In the genomic region with DNA sequence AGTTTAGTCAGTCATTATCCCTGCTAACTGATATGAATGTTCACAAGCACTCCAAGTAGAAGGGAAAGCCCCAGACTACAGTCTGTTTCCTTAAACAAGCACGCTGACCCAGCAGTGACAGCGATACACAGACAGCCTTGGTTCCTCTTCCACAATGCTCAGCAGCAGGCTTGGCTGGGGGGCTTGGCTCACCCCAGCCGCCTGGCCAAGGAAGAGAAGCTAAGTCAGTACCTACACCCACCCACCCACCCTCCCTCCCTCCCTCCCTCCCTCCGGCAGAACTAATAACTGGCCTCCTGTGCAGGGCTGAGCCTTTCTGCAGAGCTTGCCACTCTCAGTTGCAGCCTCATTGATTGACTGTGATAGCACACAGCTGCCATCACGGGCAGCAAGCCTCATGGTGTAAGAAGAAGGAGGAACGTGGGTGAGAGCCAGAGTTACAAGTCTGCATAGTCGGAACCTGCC, we compare ENCODE assay signal across 8 mouse cellular contexts. TPM values are rescaled to one million over a fixed set of nuclear protein-coding genes. Genes with fewer than 3 reads are reported as not detected.
DNase-seq lines count a peak whose midpoint lies in the region; ATAC-seq lines count a peak whose summit lies in the region.

No protein-coding gene starts in this region.

- H3K27me3 ChIP-seq in embryonic facial prominence, embryonic 11.5 days (ENCODE audit: control insufficient read depth, insufficient read depth, low read length): no peaks in the 10 kb centered on the region
- no peaks in the 10 kb centered on the region for H3K27me3 ChIP-seq in hindbrain, embryonic 10.5 days (ENCODE audit: insufficient read depth, poor library complexity, severe bottlenecking)
- no peaks in the 10 kb centered on the region for H3K27me3 ChIP-seq in midbrain, embryonic 10.5 days (ENCODE audit: low read depth, poor library complexity, severe bottlenecking)

- no peaks in the 10 kb centered on the region for H3K9me3 ChIP-seq in embryonic facial prominence, embryonic 11.5 days (replicated peaks; ENCODE audit: control insufficient read depth, low read length)
- H3K9me3 ChIP-seq in hindbrain, embryonic 10.5 days: no peaks in the 10 kb centered on the region
- no peaks in the 10 kb centered on the region for H3K9me3 ChIP-seq in midbrain, embryonic 10.5 days (replicated peaks)

- no peaks in the 10 kb centered on the region for H3K36me3 ChIP-seq in embryonic facial prominence, embryonic 11.5 days (replicated peaks; ENCODE audit: control insufficient read depth, insufficient read depth, low read depth, low read length)
- peaks cover 56% of the 10 kb centered on the region for H3K36me3 ChIP-seq in hindbrain, embryonic 10.5 days
- H3K36me3 ChIP-seq in midbrain, embryonic 10.5 days: peaks cover 58% of the 10 kb centered on the region

- H3K4me2 ChIP-seq in embryonic facial prominence, embryonic 11.5 days (ENCODE audit: low read depth, low read length): no peak overlapping the region

- H3K9ac ChIP-seq in embryonic facial prominence, embryonic 11.5 days (replicated peaks; ENCODE audit: low read length): no peak overlapping the region

- 0 out of 2 replicates have a peak overlapping the region, but pooled peaks have one; percentile 22 for H3K27ac ChIP-seq in embryonic facial prominence, embryonic 11.5 days (replicated peaks; ENCODE audit: low read depth, low read length)
- H3K27ac ChIP-seq in hindbrain, embryonic 10.5 days: peak overlapping the region; percentile 66; the same call in 1 of the 2 replicates
- H3K27ac ChIP-seq in midbrain, embryonic 10.5 days (replicated peaks): peak overlapping the region; percentile 64

- intact Hi-C loops in left cerebral cortex, postnatal 14 days (cut with DNase I): no loop called here
- intact Hi-C loops in left cerebral cortex, postnatal 36 days (cut with DNase I): no loop called here

- H3K4me3 ChIP-seq in embryonic facial prominence, embryonic 11.5 days (ENCODE audit: low read depth, low read length): no peak overlapping the region
- no peak overlapping the region for H3K4me3 ChIP-seq in hindbrain, embryonic 10.5 days
- no peak overlapping the region for H3K4me3 ChIP-seq in midbrain, embryonic 10.5 days

- WGBS in embryonic facial prominence, embryonic 11.5 days: 45% methylated on average over 7 of the region's 7 CpGs
- WGBS in hindbrain, embryonic 10.5 days: 70% methylated on average over 7 of the region's 7 CpGs
- WGBS in midbrain, embryonic 10.5 days: 61% methylated on average over 7 of the region's 7 CpGs

- 0 out of 2 replicates have a peak, but pooled peaks have one; percentile 12 for ATAC-seq in embryonic facial prominence, embryonic 11.5 days (replicated peaks; ENCODE audit: insufficient number of reproducible peaks, low FRiP score, low TSS enrichment, low read depth)

- no peaks in the 10 kb centered on the region for H3K4me1 ChIP-seq in embryonic facial prominence, embryonic 11.5 days (ENCODE audit: control insufficient read depth, insufficient read depth, low read length)
- peaks cover 47% of the 10 kb centered on the region for H3K4me1 ChIP-seq in hindbrain, embryonic 10.5 days (replicated peaks)
- H3K4me1 ChIP-seq in midbrain, embryonic 10.5 days: peaks cover 50% of the 10 kb centered on the region

- DNase-seq in left cerebral cortex, postnatal 14 days (ENCODE audit: low spot score in 2 of 2): peak; percentile 61 to 77
- no peak for DNase-seq in left cerebral cortex, postnatal 36 days (ENCODE audit: low spot score in 2 of 2)
- DNase-seq in embryonic facial prominence, embryonic 11.5 days (ENCODE audit: low spot score): no peak
- DNase-seq in hindbrain, embryonic 10.5 days (ENCODE audit: low spot score): no peak
- no peak for DNase-seq in midbrain, embryonic 10.5 days (ENCODE audit: low spot score)
- DNase-seq in urinary bladder, postnatal 36 days (ENCODE audit: low spot score in 2 of 2): no peak
- DNase-seq in cerebellum, postnatal 36 days: no peak
- DNase-seq in adrenal gland, postnatal 14 days: no peak

RNA-seq across cellular contexts. Expression of gene Nuak1, which starts 38.5 kb away (rescaled TPM):
- total RNA-seq in left cerebral cortex, postnatal 14 days (2021): 10 to 100 TPM; 56.0 to 66.2 TPM
- 10 to 100 TPM; 69.3 to 69.7 TPM for total RNA-seq in left cerebral cortex, postnatal 36 days (2021)
- 3.5 and 4.6 TPM in 2 replicates for polyA plus RNA-seq in embryonic facial prominence, embryonic 11.5 days (2014; fragmentation: Nextera tagmentation; extraction: Ambion mirVana)
- polyA plus RNA-seq in hindbrain, embryonic 10.5 days (2016; fragmentation: Nextera tagmentation; extraction: Ambion mirVana): 3.1 and 3.7 TPM in 2 replicates
- 3.0 and 4.0 TPM in 2 replicates for polyA plus RNA-seq in midbrain, embryonic 10.5 days (2016; fragmentation: Nextera tagmentation; extraction: Ambion mirVana)
- 7.0 and 9.5 TPM in 2 replicates for total RNA-seq in adrenal gland, postnatal 14 days (2021)

Comparison
In these comparisons a context has a peak if more than half of its experiments do, and no peak if none do; other contexts are left out.
1. DNase-seq: peak in left cerebral cortex, postnatal 14 days (2 of 2); none in left cerebral cortex, postnatal 36 days (0 of 2), embryonic facial prominence, embryonic 11.5 days (single experiment), hindbrain, embryonic 10.5 days (single experiment), midbrain, embryonic 10.5 days (single experiment), urinary bladder, postnatal 36 days (0 of 2), cerebellum, postnatal 36 days (0 of 2) and adrenal gland, postnatal 14 days (single experiment).
2. Peak in every context shown above with its lines, with median percentiles within 50 percentile points of each other: H3K27ac ChIP-seq.